Mouse (Mus musculus): ENCODE data around the gene Cenpb.

GRCm38 (mm10) chr2:131220030-131220429 is 40.2 kb upstream of the Cenpb start:
- TF ChIP-seq POLR2A (IDR thresholded peaks at IDR 0.05; ENCODE audit: low read depth, low read length) (no peak), CTCF (IDR thresholded peaks at IDR 0.05; ENCODE audit: borderline replicate concordance, insufficient read depth, low read length) (no peak)

Data from embryonic fibroblast, embryonic 13.5 days (primary cell).